Mouse (Mus musculus) right cerebral cortex, adult 18-20 months (tissue): ENCODE data around the gene Zdhhc5.
"Not testable (repeated sequence)": the region's sequence is repeated elsewhere in the genome, so short reads cannot be mapped to it uniquely, and the experiment has no call there.

Source experiments
- DNase-seq: peaks from one replicate; pipeline ENCODE4 v3.0.0; 2022; ENCODE audit warnings: mixed read lengths

Zdhhc5 gene

GRCm38 (mm10) chr2:84688080-84688844 is 26.7 kb downstream of the Zdhhc5 start:
- no peak for DNase-seq

- no peak for DNase-seq
Measured at GRCm38 (mm10) chr2:84682605-84683183, 32.3 kb downstream of the Zdhhc5 start.

- DNase-seq: no peak
Measured at GRCm38 (mm10) chr2:84679016-84679415, 36.0 kb downstream of the Zdhhc5 start, which contains the start of gene Tmx2. Tmx2 (minus strand) TSS chr2:84679140.

GRCm38 (mm10) chr2:84677968-84678880 is 36.8 kb downstream of the Zdhhc5 start, which contains the start of the genes Gm28635 and Med19:
Gm28635 (minus strand) TSS chr2:84678041.
Med19 (plus strand) TSS chr2:84678402.
- peak; percentile 98 for DNase-seq

GRCm38 (mm10) chr2:84677270-84677967 is 37.6 kb downstream of the Zdhhc5 start:
- no peak for DNase-seq

- DNase-seq: not testable (repeated sequence)
Measured at GRCm38 (mm10) chr2:84671535-84671934, 43.4 kb downstream of the Zdhhc5 start.

GRCm38 (mm10) chr2:84670569-84670933 is 44.4 kb downstream of the Zdhhc5 start, which contains the start of gene Selenoh:
Selenoh (minus strand) TSS chr2:84670770.
- DNase-seq: peak; percentile 87

GRCm38 (mm10) chr2:84669828-84670568 is 45.0 kb downstream of the Zdhhc5 start:
- no peak for DNase-seq

GRCm38 (mm10) chr2:84666081-84666480 is 48.9 kb downstream of the Zdhhc5 start:
- DNase-seq: no peak

- DNase-seq: no peak
Measured at GRCm38 (mm10) chr2:84662866-84663265, 52.1 kb downstream of the Zdhhc5 start.

- peak; percentile 71 for DNase-seq
Measured at GRCm38 (mm10) chr2:84660253-84660652, 54.7 kb downstream of the Zdhhc5 start.

- DNase-seq: no peak
Measured at GRCm38 (mm10) chr2:84658806-84659205, 56.2 kb downstream of the Zdhhc5 start, which contains the start of gene Btbd18. Btbd18 (plus strand) TSS chr2:84659079.

GRCm38 (mm10) chr2:84655864-84656263 is 59.1 kb downstream of the Zdhhc5 start:
- DNase-seq: no peak

GRCm38 (mm10) chr2:84653354-84653753 is 61.6 kb downstream of the Zdhhc5 start:
- no peak for DNase-seq

GRCm38 (mm10) chr2:84650464-84651195 is 64.3 kb downstream of the Zdhhc5 start, which contains the start of gene Ctnnd1:
Ctnnd1 (minus strand) TSS chr2:84650765.
- DNase-seq: peak; percentile 91

GRCm38 (mm10) chr2:84649674-84650073 is 65.3 kb downstream of the Zdhhc5 start:
- peak; percentile 30 for DNase-seq

GRCm38 (mm10) chr2:84648369-84648768 is 66.6 kb downstream of the Zdhhc5 start:
- DNase-seq: no peak

- DNase-seq: no peak
Measured at GRCm38 (mm10) chr2:84647051-84647568, 67.9 kb downstream of the Zdhhc5 start.

- no peak for DNase-seq
Measured at GRCm38 (mm10) chr2:84646138-84646537, 68.8 kb downstream of the Zdhhc5 start.

- no peak for DNase-seq
Measured at GRCm38 (mm10) chr2:84640833-84641232, 74.1 kb downstream of the Zdhhc5 start.
